Mouse (Mus musculus): ENCODE data around the gene Elmsan1.

The Elmsan1 gene

DNA sequence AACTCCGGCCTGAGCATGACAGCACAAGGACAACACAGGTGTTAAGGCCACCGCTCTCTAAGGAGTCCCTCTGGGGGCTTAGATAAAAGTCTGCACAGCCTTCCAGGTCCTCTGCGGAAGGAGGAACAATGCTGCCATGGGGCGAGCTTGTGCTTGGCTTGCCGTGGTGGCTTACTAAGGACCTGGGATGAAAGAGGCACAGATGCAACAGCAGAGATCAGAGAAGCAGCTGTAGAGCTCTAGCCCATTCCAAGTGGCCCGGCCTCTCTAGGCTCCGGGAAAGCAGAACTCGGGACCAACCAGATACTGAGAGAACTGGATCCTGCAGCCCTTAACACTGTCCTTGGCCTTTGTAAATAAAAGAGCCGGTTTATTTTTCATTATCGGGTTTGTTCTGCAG lies 66.8 kb downstream of the Elmsan1 start:
- no peak for DNase-seq (ENCODE audit: low spot score in 2 of 2)

DNA sequence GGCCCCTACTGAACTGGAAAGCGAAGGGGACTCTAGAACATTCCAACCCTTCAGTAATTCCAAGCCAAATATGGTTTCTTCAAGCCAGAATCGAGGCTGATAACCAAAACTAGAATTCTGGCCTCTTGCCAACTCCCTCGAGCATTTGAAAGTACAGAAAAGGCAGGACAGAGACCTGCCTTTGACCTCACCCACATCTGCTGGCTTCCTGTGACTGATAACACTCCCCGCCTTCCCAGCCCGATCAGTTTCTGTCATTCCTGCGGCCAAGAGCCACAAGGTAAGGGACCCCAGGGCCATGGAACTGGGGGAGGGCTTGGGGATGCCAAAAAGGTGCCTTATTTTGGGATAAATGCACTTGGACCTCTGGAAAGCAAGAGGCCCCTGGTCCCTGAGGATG lies 67.7 kb downstream of the Elmsan1 start:
- DNase-seq (ENCODE audit: low spot score in 2 of 2): no peak

DNA sequence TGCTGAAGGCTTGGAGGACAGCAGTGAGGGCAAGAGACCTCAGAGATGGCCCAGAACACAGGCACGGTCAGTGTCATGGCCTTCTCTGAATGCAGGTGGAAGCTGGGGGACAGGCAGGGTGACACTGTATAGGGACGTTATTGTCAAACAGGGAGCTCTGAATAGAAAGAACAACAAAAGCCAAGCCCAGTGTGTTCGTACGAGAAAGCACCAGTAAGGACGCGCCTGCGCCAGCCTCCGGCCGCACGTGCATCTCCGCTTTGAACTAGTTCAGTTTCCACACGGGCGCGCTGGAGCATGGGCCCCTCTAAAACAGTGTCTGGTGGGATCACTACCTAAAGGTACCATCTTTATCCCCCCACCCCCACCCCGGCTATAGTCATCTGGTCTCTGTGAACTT lies 68.7 kb downstream of the Elmsan1 start:
- DNase-seq (ENCODE audit: low spot score in 2 of 2): no peak

DNA sequence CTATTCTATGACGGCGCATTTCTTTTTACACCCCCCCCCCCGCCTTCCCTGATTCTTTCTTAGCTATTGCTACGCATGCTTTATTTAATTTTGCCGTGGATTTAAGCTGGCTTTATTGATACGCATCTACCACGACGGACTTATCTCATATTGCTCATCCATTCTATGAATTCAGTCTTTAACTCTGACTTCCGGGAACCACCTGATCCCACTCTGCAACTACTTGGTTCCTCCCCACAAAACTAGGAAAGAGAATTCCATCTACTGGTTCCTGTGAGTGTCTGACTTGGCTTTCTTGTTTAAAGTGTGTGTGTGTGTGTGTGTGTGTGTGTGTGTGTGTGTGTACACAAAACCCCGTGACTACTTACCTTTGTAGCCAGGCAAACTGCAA lies 70.1 kb downstream of the Elmsan1 start:
- DNase-seq (ENCODE audit: low spot score in 2 of 2): no peak

DNA sequence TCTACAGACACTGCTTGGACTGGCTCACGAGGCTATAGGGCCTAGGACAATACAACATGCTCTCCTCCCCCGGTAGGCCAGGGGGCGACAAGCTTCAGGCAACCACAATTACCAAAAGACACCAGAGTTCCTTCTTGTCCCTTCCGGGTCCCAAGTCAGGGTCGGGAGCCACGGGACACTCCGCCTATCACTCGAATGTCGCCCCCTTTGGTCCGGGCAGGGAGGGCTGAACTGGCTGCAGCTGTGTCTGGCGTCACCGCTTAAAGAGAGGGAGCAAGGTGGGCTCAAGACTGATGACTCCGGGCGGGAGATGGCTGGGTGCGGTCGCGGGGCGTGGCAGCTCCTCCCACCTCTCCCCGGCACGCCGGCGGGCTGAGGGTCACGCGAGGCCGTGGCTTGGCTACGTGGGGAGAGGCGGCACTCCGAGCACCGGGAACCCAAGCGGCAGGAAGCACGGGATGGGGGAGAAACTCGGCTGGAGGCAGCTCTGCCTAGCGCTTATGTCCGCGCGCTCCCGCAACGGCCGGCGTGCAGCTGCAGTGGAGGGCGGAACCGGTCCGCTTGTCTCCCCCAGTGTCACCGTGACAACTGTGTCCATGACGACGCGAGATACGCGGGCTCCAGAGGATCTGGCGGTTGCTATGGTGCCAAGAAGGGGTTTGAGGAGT lies 70.6 kb downstream of the Elmsan1 start, which contains the start of gene Pnma1:
TSS of gene Pnma1 (minus strand) at position 536 of the 668 bp plus-strand sequence.
- DNase-seq (ENCODE audit: low spot score in 2 of 2): peak; percentile 82 to 83

GRCm38 (mm10) chr12:84142281-84143050 lies 76.2 kb downstream of the Elmsan1 start:
- DNase-seq (ENCODE audit: low spot score in 2 of 2): no peak

GRCm38 (mm10) chr12:84141271-84141670 lies 77.4 kb downstream of the Elmsan1 start:
- no peak for DNase-seq (ENCODE audit: low spot score in 2 of 2)

GRCm38 (mm10) chr12:84140135-84140534 lies 78.5 kb downstream of the Elmsan1 start:
- no peak for DNase-seq (ENCODE audit: low spot score in 2 of 2)

GRCm38 (mm10) chr12:84137131-84137530 lies 81.5 kb downstream of the Elmsan1 start:
- no peak for DNase-seq (ENCODE audit: low spot score in 2 of 2)

DNA sequence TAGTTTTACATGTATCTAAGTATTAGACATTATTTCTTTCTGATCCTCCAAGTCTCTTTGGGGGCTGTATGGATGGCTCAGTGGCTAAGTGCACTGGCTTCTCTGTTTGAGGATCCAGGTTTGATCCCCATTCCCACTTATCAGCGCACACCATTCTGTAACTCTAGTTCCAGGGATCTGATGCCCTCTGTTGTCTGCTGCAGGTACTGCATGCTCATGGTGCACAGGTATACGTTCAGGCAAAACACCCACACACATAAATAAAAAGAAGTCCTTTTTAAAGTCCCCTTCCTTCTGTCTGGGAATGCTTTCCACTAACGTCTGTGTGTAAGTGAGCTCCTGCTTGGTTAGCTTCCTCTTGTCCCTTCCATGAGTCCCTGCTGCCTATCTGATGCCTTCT lies 86.4 kb downstream of the Elmsan1 start:
- DNase-seq (ENCODE audit: low spot score in 2 of 2): no peak

- DNase-seq (ENCODE audit: low spot score in 2 of 2): no peak
These were observed 88.8 kb downstream of the Elmsan1 start for GRCm38 (mm10) chr12:84129931-84130330.

DNA sequence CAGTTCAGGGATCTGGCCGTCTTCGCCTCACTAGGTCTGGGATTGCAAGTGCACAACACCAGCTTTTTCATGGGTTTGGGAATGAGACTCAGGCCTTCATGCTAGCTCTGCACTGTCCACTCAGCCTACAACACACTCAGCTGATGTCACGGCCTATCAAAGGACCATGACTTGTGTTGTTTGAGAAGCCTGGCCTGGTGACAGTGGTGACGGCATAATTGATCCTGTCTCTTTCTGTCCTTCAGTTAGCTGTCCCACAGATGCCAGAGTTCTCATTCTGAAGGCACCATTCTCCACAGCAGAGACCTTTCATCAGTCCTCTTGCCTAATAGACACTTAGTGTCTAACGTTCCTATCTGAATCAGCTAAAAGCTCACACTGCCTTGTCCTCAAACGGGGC lies 90.1 kb downstream of the Elmsan1 start:
- DNase-seq (ENCODE audit: low spot score in 2 of 2): no peak

DNA sequence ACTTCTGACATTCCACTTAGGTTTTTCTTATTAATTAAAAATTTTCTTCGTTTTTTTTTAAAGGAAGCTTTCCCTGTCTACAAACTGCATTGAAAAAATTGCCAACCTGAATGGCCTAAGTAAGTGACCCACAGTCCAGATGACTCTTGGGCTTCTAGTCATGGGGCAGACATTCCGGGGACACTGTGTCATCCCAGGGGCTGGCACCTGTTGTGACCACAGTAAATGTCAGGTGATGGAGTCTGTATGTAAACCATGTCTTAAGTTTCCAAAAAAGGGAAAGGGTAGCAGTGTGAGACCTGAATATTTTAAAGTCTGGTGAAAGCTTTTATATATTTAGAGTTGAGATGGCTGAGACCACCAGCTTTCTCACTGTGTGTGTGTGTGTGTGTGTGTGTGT lies 91.8 kb downstream of the Elmsan1 start:
- DNase-seq (ENCODE audit: low spot score in 2 of 2): no peak

- DNase-seq (ENCODE audit: low spot score in 2 of 2): no peak
These were observed 92.8 kb downstream of the Elmsan1 start for GRCm38 (mm10) chr12:84125892-84126291.

- no peak for DNase-seq (ENCODE audit: low spot score in 2 of 2)
These were observed 99.1 kb downstream of the Elmsan1 start for GRCm38 (mm10) chr12:84119584-84119983.

- peak; percentile 81 to 84 for DNase-seq (ENCODE audit: low spot score in 2 of 2)
These were observed 104.3 kb downstream of the Elmsan1 start, which contains the start of gene Dnal1 for GRCm38 (mm10) chr12:84114153-84114994. TSS of gene Dnal1 (plus strand) at chr12:84114366.

DNA sequence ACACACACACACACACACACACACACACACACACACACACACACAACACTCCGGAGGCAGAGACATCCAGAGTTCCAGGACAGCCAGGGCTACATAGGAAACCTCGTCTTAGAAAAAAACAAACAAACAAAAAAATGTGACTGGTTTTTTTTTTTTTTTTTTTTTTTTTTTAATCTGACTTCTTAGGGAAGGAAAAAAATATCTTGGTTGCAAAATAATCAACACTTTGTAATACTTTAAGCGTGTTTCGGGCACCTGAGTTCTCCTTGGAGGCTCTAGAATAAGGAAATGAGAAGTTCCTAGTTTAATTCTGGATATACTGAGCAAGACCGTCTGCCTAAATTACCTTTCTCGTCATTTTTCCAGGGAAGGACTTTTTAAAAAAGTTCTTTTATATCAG lies 105.0 kb downstream of the Elmsan1 start:
- DNase-seq (ENCODE audit: low spot score in 2 of 2): no peak

GRCm38 (mm10) chr12:84110814-84111213 lies 107.9 kb downstream of the Elmsan1 start:
- DNase-seq (ENCODE audit: low spot score in 2 of 2): no peak

DNA sequence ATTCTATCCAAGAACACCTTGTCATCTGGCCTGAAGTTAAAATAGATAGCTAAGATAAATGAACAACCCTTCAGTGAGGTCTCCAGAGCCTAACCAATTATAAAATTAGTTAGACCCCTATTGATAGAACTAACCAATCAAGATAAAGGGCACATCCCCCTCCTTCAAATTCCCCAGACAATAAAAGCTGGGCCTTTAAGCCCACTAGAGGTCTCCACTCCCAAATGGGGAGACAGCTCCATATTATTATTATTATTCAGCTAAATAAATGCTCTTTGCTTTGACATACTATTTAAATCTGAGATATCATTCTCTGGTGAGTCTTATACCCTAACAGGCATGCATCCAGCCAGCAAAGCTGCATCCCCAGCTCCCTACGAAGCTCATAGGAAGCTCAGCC lies 108.8 kb downstream of the Elmsan1 start:
- no peak for DNase-seq (ENCODE audit: low spot score in 2 of 2)

GRCm38 (mm10) chr12:84107692-84108091 lies 111.0 kb downstream of the Elmsan1 start:
- DNase-seq (ENCODE audit: low spot score in 2 of 2): no peak

- DNase-seq (ENCODE audit: low spot score in 2 of 2): no peak
These were observed 111.7 kb downstream of the Elmsan1 start for GRCm38 (mm10) chr12:84107012-84107411.

- DNase-seq (ENCODE audit: low spot score in 2 of 2): no peak
These were observed 117.2 kb downstream of the Elmsan1 start for GRCm38 (mm10) chr12:84101493-84101845.

All from frontal cortex, postnatal 36 days (tissue).